Mouse (Mus musculus) heart, embryonic 12.5 days (tissue): ENCODE measurements around the gene Cysltr1. TPM values are rescaled to one million over a fixed set of nuclear protein-coding genes. Genes with fewer than 3 reads are reported as not detected.

ENCODE experiments used
- ATAC-seq: fragments of 200-750 bp; cut with Nextera tagmentation; 2 replicates; pipeline ENCODE4 v1.8.0; 2017; ENCODE audit warnings: moderate TSS enrichment, moderate library complexity; ENCODE audit not compliant: insufficient number of reproducible peaks, low FRiP score
- H3K27ac ChIP-seq: fragments of 300-500 bp; sonication (generic); 2 replicates; pipeline ENCODE4 v1.5.1; 2016; ENCODE audit warnings: mild to moderate bottlenecking, moderate library complexity; ENCODE audit not compliant: poor library complexity, severe bottlenecking
- H3K27me3 ChIP-seq: fragments of 300-500 bp; sonication (generic); replicated peaks from 2 replicates; pipeline ENCODE4 v1.6.1; 2016; ENCODE audit warnings: mild to moderate bottlenecking, moderate library complexity
- H3K36me3 ChIP-seq: fragments of 300-500 bp; sonication (generic); 2 replicates; pipeline ENCODE4 v1.6.1; 2016; ENCODE audit warnings: mild to moderate bottlenecking, moderate library complexity
- H3K4me1 ChIP-seq: fragments of 300-500 bp; sonication (generic); replicated peaks from 2 replicates; pipeline ENCODE4 v1.6.1; 2016; ENCODE audit warnings: mild to moderate bottlenecking
- H3K4me2 ChIP-seq: fragments of 300-500 bp; sonication (generic); 2 replicates; pipeline ENCODE4 v1.6.1; 2016; ENCODE audit warnings: mild to moderate bottlenecking, moderate library complexity
- H3K4me3 ChIP-seq: fragments of 300-500 bp; sonication (generic); 2 replicates; pipeline ENCODE4 v1.5.1; 2016; ENCODE audit warnings: mild to moderate bottlenecking
- H3K9ac ChIP-seq: fragments of 300-500 bp; sonication (generic); 2 replicates; pipeline ENCODE4 v1.6.1; 2016; ENCODE audit warnings: mild to moderate bottlenecking, moderate library complexity
- H3K9me3 ChIP-seq: fragments of 300-500 bp; sonication (generic); replicated peaks from 2 replicates; pipeline ENCODE4 v1.6.1; 2016; ENCODE audit warnings: mild to moderate bottlenecking, moderate library complexity
- WGBS: fragments of 180-500 bp; shearing (Covaris S2); methylation state at CpG from one replicate; pipeline ENCODE4 v1.1.7; 2016; 5-methylcytosine and 5-hydroxymethylcytosine counted together
- polyA plus RNA-seq: library from polyadenylated mRNA; unstranded; fragments of >200 nt; fragmentation: Nextera tagmentation; extraction: Ambion mirVana; gene quantifications from 2 replicates; pipeline ENCODE4 v1.2.1, GENCODE M21; 2016

Gene Cysltr1
- 0.83 and 0.87 TPM in 2 replicates for polyA plus RNA-seq

DNA sequence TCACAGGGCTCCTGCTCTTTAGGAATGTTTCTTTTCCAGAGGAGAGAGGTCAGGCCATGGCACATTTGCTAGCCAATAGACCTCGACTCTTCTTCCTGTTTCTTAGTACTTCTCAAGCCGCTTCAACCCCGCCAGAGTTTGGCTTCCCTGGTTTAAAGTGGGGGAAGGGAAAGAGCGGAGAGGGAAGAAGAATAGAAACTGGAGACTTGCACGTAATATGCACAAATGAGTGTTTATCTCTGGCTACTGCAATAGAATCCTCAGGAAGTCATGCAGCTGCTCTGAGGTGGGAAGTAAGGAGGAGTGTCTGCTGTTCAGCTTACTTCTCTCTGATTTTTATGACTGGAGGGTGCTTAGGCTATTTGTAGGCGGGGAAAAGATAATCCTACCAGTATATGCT is at the start of gene Cysltr1:
Gene Cysltr1, minus strand, starts transcription at position 294 of the 400 bp plus-strand sequence.
- Histone ChIP-seq H3K4me3 (0 out of 2 replicates have a peak within 1 kb of the TSS, but pooled peaks have one; percentile 8), H3K4me2 (peak within 1 kb of the TSS; percentile 54), H3K4me1 (0 out of 2 replicates have a peak, but pooled peaks cover 4% of the 10 kb centered on the region), H3K36me3 (no peaks in the 10 kb centered on the region), H3K27ac (no peak within 1 kb of the TSS), H3K9ac (no peak within 1 kb of the TSS), H3K9me3 (no peaks in the 10 kb centered on the region), H3K27me3 (no peaks in the 10 kb centered on the region)
- ATAC-seq = no peak
- WGBS = 17% methylated on average over 6 of the region's 6 CpGs

DNA sequence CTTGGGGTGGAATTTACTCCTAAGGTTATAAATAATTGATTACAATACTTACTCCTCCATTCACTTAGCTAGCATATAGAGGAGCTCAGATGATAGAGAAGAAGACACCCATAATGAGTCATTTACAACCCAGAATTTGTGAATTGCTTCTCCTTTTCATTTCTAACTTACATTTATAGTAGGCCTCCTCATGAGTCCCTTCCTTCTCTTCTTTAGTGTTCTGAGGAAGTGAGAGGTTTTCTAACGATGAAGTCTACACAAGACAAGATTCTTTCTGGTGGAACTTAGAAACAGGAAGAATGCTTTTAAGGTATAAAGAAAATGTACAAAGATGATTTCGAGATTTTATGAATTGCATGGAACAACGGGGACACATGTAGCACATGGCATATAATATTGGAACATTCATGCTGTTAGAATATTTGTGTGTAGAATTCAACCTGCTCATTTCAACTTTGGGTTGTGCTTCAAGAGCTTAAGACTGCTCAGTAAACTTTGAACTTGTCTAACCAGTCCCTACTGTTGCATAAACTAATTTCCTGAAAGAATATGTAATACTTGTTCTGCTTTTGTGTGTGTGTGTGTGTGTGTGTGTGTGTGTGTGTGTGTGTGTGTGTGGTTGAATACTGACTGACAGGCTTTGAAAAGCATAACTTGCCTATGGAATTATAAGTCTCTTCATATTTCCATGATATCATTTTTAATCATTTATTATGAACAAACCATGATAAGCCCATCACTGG is 31.5 kb upstream of the Cysltr1 start:
- Histone ChIP-seq H3K36me3 (no peaks in the 10 kb centered on the region), H3K27me3 (no peaks in the 10 kb centered on the region), H3K9me3 (no peaks in the 10 kb centered on the region), H3K9ac (no peak overlapping the region), H3K4me2 (no peak overlapping the region), H3K4me1 (no peaks in the 10 kb centered on the region), H3K27ac (no peak overlapping the region), H3K4me3 (no peak overlapping the region)
- no peak for ATAC-seq
- 74% methylated on average over 3 of the region's 3 CpGs for WGBS

DNA sequence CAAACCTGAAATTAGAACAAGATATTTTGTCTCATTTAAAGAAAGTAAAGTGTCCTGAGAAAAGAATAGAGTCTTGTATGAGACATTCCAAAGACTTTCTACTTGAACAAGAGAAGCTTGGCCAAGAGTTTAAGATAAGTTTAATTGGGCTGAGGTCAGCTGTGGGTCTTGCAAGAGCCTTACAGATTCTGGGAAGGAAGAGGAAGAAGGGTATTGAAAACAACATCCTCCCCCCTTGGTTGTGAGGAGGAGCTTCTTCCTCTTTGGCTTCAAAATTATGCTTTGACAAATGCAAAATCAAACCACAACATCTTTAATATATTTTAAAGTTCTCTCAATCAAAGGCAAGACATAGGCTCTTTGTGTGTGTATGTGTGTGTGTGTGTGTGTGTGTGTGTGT is 30.1 kb upstream of the Cysltr1 start:
- Histone ChIP-seq H3K9ac (no peak overlapping the region), H3K27me3 (no peaks in the 10 kb centered on the region), H3K36me3 (no peaks in the 10 kb centered on the region), H3K9me3 (no peaks in the 10 kb centered on the region), H3K4me3 (no peak overlapping the region), H3K4me2 (no peak overlapping the region), H3K4me1 (no peaks in the 10 kb centered on the region), H3K27ac (no peak overlapping the region)
- no peak for ATAC-seq

DNA sequence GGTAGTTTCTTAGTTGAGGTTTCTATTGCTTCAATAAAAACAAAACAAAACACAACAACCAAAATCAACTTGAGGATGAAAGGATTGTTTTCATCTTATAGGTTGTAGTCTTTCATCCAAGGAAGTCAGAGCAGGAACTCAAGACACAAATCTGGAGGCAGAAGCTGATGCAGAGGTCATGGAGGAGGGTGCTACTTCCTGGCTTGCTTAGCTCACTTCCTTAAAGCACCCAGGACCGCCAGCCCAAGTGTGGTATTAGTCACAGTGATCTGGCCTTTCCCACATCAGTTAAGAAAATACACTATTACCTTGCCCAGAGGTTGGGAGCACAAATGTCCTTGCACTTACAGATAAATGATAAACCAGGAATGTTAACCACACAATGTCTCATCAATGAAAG is 25.0 kb upstream of the Cysltr1 start:
- WGBS = 28% methylated on average over 1 of the region's 1 CpGs
- Histone ChIP-seq H3K4me2 (no peak overlapping the region), H3K27ac (no peak overlapping the region), H3K4me3 (no peak overlapping the region), H3K36me3 (no peaks in the 10 kb centered on the region), H3K4me1 (no peaks in the 10 kb centered on the region), H3K9me3 (no peaks in the 10 kb centered on the region), H3K27me3 (no peaks in the 10 kb centered on the region), H3K9ac (no peak overlapping the region)
- ATAC-seq = no peak

DNA sequence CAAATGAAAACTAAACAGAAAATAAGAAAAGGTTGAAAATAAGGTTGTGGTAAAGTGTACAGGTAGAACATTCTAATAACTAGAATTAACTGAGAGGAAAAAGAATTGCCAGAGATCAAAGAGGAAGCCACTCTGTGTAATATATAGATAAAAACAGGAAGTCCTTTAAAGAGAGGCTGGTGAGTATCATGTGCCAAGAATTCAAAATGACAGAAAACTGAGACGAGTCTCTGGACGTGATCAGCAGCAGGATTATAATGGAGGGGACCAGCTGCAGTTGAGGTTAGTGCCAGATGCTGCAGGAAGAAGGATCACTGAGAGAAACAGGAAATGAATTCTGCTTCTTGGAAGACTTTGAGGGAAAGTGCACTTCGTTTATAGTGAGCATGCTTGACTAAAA is 20.2 kb upstream of the Cysltr1 start:
- H3K9ac ChIP-seq = no peak overlapping the region
- H3K9me3 ChIP-seq = no peaks in the 10 kb centered on the region
- H3K27ac ChIP-seq = no peak overlapping the region
- H3K4me1 ChIP-seq = no peaks in the 10 kb centered on the region
- no peaks in the 10 kb centered on the region for H3K27me3 ChIP-seq
- 42% methylated on average over 3 of the region's 3 CpGs for WGBS
- H3K36me3 ChIP-seq = no peaks in the 10 kb centered on the region
- ATAC-seq = no peak
- no peak overlapping the region for H3K4me3 ChIP-seq
- H3K4me2 ChIP-seq = no peak overlapping the region

DNA sequence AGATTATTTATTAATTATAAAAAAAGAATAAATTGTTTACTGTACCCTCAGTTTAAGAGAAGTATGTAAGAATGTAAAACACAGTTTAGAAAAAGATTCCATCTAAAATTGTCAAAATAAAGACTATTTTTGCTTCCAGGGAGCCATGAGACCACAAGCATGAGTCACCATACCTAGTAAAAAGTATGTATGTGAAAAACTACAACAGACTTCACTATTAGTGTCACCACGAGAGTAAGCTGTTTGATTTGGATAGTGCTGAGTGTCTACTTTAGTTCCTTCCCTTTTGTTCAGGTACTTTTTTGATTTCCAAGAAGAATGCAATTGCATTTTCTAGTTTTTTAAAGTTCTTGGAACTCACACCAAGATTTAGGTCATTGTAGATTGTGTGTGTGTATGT is 19.0 kb upstream of the Cysltr1 start:
- H3K4me1 ChIP-seq = no peaks in the 10 kb centered on the region
- no peaks in the 10 kb centered on the region for H3K9me3 ChIP-seq
- 70% methylated on average over 1 of the region's 1 CpGs for WGBS
- no peak for ATAC-seq
- no peak overlapping the region for H3K9ac ChIP-seq
- H3K4me2 ChIP-seq = no peak overlapping the region
- no peak overlapping the region for H3K27ac ChIP-seq
- H3K27me3 ChIP-seq = no peaks in the 10 kb centered on the region
- no peak overlapping the region for H3K4me3 ChIP-seq
- no peaks in the 10 kb centered on the region for H3K36me3 ChIP-seq

DNA sequence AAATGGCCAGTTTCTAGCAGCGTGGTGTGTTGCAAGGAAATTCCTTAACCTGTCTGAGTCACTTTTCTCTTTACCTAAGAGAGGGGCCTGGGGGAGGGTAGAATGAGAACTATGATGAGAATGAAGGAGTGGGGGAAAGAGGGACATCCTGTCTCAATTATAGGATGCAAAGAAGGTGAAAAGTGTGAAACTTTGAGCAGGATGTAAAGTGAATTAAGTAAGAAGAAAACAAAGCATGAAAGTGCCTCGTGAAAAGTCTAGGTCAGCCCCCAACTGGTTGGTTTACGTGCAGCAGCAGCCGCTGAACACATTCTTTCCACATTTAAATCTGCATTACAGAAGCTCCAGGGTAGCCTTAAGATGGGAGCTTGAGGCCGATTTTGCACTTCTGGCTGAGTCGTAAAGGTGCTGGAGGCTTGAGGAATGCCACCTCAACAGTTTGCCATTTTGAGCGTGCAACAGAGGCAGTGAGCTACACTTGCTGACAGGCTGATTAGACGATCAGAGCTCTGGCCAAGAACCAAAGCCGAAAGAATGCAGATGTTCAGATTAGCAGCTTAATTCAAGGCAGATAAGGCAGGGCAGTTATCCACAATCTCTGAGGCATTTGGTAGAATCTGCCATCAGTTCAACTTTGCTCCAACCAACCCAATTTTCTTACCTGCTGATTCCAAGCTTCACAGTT is 763 bp downstream of the Cysltr1 start:
- Histone ChIP-seq H3K27ac (no peak overlapping the region), H3K27me3 (no peaks in the 10 kb centered on the region), H3K9ac (no peak overlapping the region), H3K4me2 (peak overlapping the region; percentile 54), H3K36me3 (no peaks in the 10 kb centered on the region), H3K9me3 (no peaks in the 10 kb centered on the region), H3K4me1 (0 out of 2 replicates have a peak, but pooled peaks cover 4% of the 10 kb centered on the region), H3K4me3 (0 out of 2 replicates have a peak overlapping the region, but pooled peaks have one; percentile 8)
- ATAC-seq = no peak
- 15% methylated on average over 9 of the region's 9 CpGs for WGBS

DNA sequence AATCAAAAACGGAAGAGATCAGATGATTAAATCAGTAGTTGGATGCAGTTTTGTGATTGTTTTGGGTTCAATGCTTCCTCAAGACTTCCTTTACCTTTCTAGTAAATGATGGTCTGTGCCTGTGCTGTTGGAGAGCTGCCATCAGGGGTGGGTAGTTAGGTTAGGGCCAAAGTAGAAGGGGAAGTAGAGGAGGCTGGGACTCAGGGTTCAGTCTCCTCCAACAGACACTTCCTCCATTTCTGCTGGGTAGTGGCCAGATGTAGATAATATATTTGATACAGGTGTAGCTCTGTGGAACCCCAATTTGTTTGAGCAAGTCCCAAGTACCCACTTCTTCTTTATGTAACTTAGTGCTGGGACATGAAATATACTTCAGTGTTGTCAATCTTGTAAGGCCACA is 7.6 kb downstream of the Cysltr1 start:
- WGBS = 83% methylated on average over 1 of the region's 1 CpGs
- ATAC-seq = no peak
- H3K9ac ChIP-seq = no peak overlapping the region
- no peak overlapping the region for H3K27ac ChIP-seq
- no peak overlapping the region for H3K4me3 ChIP-seq
- H3K4me2 ChIP-seq = no peak overlapping the region
- H3K9me3 ChIP-seq = no peaks in the 10 kb centered on the region
- H3K36me3 ChIP-seq = no peaks in the 10 kb centered on the region
- no peaks in the 10 kb centered on the region for H3K4me1 ChIP-seq
- no peaks in the 10 kb centered on the region for H3K27me3 ChIP-seq

DNA sequence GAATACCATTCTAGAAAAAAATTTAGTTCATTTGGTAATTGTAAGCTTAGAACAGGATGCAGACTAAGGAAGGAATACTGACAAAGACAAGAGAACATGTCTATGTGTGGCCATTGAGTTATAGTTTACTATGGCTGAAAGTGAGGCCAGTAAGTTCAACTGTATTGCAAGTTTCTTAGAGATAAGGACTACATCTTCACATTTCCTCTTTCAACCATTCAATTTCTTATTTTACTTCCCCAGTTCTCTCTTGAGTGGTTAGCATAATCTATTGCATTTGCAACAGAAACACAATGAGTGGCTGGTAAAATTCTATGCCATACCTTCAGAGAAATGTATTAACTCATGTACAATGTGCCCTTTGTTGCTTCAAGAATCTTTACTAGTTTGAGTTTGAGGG is 9.6 kb downstream of the Cysltr1 start:
- Histone ChIP-seq H3K4me3 (no peak overlapping the region), H3K36me3 (no peaks in the 10 kb centered on the region), H3K27ac (no peak overlapping the region), H3K4me1 (no peaks in the 10 kb centered on the region), H3K9me3 (no peaks in the 10 kb centered on the region), H3K9ac (no peak overlapping the region), H3K4me2 (no peak overlapping the region), H3K27me3 (no peaks in the 10 kb centered on the region)
- ATAC-seq = no peak

DNA sequence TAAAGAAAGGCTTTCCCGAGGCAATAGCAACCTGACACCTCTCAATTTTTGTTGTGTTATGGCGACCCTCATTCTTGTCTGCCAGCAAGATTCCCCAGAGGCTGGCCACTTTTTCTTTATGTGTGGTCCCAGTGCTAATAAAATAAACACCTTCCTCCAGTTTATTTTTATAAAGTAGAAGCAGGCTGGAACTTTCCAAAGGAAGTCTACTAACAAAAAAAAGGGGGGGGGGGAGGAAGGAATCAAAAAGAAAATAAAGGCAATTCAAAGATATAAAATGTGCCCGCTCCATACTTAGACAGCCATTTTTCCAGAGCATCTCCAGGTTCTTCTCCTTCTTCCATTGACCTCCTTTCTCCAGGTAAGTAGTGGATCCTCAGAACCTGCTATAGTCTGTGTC is 20.6 kb downstream of the Cysltr1 start, which contains the start of gene Gm5127:
Gene Gm5127, plus strand, starts transcription at position 301 of the 400 bp plus-strand sequence.
- WGBS = 43% methylated on average over 3 of the region's 3 CpGs
- no peak for ATAC-seq
- H3K9ac ChIP-seq = no peak within 1 kb of the TSS
- H3K4me1 ChIP-seq = no peaks in the 10 kb centered on the region
- H3K27ac ChIP-seq = no peak within 1 kb of the TSS
- H3K36me3 ChIP-seq = no peaks in the 10 kb centered on the region
- H3K4me3 ChIP-seq = no peak within 1 kb of the TSS
- H3K9me3 ChIP-seq = no peaks in the 10 kb centered on the region
- no peak within 1 kb of the TSS for H3K4me2 ChIP-seq
- no peaks in the 10 kb centered on the region for H3K27me3 ChIP-seq

DNA sequence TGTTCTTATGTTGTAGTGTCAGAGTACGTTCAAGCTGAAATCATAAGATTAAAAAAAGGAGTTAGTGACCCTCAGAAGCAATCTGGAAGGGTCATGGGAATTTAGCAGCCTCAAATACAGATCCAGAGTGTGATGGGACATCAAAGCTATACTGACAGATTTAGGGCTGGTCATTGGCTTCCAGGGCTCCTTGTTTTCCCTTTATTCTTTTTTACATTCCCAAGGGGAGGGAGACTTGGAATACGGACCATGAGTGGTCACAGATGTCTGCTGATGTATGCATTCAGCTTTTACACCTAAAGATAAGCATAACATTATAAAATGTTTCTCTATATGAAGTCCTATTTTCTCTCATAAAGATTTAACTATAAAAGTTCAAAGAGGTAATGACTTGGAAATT is 21.3 kb downstream of the Cysltr1 start:
- H3K27me3 ChIP-seq = no peaks in the 10 kb centered on the region
- H3K4me1 ChIP-seq = no peaks in the 10 kb centered on the region
- H3K9ac ChIP-seq = no peak overlapping the region
- no peaks in the 10 kb centered on the region for H3K36me3 ChIP-seq
- 63% methylated on average over 2 of the region's 2 CpGs for WGBS
- no peak overlapping the region for H3K4me2 ChIP-seq
- H3K27ac ChIP-seq = no peak overlapping the region
- no peak overlapping the region for H3K4me3 ChIP-seq
- ATAC-seq = no peak
- H3K9me3 ChIP-seq = no peaks in the 10 kb centered on the region
